Mouse (Mus musculus) embryo, embryonic 11 days (tissue): Measurements from ENCODE around the gene Trpm1.
"Not testable (repeated sequence)": the region's sequence is repeated elsewhere in the genome, so short reads cannot be mapped to it uniquely, and the experiment has no call there.

Experiments used
- DNase-seq: peaks from one replicate; pipeline ENCODE4 v3.0.0-alpha.2; 2015

Trpm1 gene

DNA sequence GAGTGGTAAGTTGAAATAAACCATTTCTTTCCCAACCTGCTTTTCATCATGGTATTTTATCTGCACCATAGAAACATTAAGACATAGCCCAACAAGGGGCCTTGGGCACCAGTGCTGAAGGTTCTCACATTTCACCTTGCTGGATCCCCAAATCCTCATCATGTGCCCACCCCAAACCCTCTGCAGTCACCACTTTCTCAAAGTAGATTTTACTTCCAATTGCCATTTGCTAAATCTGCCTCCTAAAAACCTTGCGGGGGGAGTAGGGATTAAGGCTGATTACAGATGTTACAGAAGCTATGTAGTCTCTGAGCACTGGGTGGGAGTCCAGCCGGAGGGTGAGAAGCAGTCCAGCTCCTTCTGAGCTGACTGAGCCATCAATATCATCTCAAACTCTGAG lies at the start of gene Trpm1:
TSS of gene Trpm1 (plus strand) at position 301 of the 400 bp plus-strand sequence.
- no peak for DNase-seq

DNA sequence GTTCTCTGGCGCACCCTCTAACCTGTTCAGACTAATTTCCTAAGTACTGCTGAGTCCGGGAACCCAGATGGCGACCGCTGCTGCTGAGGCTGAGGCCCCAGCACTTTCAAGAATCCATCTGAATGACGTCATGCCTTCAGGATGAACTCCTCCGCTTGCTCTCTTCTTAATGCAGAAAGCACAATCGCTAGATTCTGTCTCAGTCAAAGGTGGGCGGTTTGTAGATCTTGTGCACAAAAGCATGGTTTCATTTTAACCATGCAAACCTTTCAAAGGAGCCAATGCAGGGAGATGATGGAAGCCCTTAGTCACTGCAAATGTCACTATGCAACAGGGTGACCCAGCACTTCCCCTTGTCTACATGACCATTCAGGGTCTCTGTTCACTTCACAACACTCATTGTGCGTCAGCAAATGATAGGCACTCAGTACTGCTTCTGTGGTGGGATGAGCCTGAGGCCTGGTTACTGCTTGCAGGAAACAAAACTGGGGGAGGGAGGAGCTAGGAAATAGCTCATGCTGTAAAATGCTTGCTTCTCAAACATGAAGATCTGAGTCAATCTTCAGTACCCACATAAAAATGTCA lies 31.4 kb upstream of the Trpm1 start:
- no peak for DNase-seq

DNA sequence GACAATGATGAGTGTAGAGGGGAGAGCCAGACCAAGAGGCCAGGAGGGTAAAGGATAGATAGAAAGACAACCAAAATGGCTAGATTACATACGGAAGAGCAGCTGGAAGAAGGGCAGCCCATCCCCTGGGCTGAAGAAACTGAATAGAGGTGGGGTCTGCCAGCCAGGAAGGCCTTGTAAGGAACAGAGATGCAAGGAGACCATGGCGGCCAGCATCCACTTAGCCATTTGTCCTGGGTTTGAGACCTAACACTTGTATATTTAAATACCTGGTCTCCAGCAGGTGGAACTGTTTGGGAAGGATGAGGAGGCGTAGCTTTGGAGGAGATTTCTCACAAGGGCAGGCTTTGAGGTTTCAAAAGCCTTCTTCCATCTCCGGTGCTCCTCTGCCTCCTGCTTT lies 29.9 kb upstream of the Trpm1 start:
- no peak for DNase-seq

DNA sequence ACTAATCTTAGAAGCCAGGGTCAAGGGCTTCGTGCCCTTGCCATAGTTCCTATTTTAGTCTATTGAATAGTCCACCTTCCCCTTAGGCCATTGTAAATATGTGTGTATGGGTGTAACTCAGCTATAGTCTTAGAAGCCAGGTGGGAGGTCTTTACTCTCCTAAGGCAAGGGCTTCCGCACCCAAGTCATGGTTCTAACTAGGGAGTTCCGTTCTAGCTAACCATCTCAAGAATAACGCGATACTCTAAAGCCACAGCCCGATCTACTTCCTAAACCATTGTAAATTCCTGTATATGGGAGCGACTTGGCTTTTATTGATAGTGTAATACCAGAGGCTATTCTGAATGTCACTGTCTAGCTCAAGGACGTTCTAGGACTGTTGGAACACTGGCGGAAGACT lies 27.6 kb upstream of the Trpm1 start:
- DNase-seq, result not testable (repeated sequence)

DNA sequence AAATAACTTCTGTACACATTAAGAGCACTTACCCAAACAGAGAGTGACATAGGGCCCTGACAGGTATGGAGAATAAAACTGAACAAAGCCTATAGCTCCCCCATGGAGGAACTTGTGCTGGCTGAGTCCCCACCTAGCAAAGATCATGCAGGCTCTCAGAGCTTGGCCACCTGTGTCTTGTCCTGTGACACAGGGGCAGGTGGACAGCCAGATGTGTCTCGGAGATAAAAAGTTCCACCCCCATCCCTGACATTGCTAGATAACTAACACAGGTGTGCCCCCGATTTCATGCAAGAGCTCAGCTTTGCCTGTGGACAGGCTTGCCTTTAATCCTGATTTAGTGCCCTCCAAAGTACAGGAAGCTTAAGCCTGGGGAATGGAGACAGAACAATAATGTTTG lies 13.8 kb upstream of the Trpm1 start:
- DNase-seq, result no peak

DNA sequence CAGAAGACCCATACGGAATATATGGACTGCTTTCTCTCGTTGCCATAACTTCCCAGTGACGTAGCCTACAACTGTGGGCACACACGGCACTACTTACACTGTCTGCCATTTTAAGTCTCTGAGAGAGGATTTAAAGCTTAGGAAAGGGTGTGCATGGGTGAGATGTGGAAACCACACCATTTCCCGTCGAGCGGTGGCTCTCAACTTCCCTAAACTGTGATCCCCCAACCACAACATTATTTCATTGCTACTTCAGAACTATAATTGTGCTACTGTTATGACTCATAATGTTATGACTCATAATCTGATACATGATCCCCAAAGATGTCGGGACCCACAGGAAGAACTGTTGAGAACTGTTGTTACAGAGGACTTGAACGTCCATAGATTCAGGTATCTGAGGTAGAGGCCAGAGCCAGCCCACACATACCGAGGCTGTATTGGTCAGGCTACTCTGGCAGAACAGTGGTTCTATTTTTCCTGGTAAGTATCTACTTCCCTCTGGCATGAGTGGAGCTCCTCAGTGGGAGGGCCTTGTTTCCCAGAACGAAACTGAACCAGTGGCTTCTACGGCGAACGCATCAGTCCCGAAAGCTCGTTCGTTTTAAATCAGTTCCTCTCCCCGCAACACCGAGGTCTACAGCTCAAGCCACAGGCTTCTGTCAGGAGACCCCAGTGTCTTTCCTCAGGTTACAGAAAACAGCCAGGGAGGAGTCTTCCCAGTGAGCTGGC lies 12.2 kb upstream of the Trpm1 start:
- DNase-seq, result no peak

DNA sequence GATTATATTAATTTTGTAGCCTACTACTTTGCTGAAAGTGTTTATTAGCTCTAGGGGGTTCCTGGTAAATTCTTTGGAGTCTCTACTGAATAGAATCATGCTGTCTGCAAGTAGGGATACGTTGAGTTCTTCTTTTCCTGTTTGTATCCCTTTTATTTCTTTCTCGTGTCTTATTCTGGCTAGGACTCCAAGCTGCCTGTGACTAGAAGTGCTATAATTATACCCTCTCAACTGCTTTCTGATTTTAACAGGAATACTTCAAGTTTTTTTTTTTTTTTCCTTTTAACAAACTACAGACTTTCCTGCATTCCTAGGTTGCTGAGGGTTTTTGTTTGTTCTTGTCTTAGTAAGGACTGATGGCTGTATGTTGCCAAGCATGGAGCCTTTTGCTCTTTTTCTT lies 4.3 kb upstream of the Trpm1 start:
- DNase-seq, result no peak

DNA sequence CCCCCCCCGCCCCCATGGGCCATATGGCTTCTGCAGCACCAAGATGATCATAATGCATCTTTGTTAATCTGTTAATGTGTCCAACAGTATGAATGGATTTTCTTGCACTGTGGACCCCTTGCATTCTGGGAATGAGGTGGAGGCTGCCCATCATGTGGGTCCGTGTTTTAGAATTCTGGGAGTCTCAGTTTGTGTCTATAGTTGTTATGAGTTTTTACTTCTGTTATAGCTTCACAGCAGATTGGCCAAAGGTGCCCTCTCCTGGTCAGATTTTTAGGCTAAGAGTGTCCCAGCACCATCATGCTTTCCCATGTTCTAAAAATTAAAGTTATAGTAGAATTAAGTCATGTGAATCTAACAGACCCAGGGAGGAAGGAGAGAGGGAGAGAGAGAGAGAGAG lies 3.9 kb upstream of the Trpm1 start:
- DNase-seq, result no peak

DNA sequence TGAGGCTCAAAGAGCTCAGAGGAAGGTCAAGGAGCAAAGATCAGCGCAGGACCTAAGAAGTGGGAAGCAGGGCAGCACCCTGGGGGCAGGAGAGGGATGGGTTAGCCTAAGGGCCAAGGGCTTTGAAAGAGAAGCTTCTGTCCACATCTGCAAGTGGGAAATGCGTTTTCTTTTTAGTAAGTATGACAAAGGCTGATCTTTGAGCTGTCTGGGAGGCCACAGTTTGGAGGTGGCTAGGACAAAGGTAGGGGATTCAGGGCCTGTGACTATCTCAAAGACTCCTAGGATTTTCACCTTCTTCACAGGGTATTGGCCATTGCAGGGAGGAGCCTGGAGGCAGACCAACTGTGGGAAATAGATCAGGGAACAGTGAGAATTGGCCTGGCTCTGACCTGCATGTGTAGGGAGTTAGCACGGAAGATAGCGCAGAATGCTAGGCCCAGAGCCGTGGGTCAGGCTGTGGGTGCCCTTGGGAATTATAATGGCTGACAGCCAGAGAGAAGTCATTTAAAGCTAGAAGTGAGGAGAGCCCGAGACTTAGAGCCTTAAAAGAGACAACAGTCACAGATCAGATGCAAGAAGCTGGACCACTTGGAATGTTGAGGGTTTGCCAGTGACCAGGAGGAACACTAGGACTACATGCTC lies 3.1 kb upstream of the Trpm1 start:
- DNase-seq, result no peak

DNA sequence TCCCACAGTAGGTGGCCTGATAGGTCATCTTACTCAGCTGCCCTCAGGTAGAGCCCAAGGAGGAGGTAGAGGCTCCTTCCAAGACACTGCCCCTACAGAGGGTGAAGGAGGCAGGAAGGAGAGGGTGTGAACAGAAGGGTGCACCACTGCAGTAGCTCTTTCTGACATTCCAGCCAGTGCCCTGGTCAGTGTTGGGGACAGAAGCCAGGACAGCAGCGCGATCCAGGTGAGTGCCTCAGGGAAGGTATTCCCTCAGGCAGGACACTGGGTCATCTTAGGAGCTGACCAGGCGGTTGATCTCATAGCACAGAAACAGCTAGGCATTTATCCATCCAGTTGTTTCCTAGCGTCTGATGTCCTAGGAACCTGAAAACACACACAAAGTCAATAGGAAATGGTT lies 1.6 kb downstream of the Trpm1 start:
- no peak for DNase-seq

DNA sequence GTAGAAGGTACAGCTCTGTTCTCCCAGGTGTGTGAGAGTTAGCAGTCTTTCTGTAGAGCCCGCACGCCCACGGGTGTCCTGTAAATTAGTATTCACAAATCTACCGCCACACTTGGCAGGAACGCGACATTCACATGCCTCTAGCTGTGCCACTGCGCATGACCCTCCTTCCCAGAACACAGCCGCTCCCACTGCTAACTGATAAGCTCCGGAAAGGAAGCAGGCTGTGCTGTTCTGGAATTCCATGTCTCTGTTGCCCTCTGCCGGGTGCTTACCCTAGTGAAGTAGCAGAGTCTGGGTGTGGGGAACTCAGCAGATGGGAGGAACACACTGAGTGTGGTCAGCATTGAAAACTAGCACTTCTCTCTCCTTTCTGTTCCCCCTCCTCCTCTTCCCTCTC lies 2.1 kb downstream of the Trpm1 start:
- peak; percentile 79 for DNase-seq

DNA sequence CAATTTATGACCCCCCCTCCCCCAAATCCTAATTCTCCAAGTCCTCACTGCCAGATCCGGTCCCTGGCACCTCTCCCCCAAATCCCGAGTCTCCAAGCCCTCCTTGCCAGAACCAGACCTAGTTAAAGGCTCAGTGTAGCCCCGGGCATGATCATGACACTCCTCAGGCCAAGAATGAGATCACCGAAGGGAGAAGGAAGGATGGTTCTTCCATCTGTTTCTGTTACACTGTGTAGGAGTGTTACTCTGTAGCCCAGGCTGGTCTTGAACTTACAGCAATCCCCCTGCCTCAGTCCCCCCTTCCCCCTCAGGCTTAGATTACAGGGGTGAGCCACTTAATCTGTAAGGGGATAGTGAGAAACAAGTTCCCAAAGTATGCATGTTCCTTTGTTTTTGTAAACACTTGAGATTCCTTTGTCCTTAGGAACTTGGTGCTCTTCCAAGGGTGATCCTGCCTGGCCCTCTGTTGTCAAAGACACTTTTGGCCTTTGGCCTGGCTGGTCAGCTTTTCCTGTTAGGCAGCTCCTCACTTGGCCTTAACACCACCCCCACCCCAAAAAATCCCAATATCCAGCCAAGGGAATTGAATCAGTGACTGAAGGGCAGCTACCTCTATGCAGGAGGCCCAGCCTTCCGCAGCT lies 2.8 kb downstream of the Trpm1 start:
- DNase-seq, result no peak

DNA sequence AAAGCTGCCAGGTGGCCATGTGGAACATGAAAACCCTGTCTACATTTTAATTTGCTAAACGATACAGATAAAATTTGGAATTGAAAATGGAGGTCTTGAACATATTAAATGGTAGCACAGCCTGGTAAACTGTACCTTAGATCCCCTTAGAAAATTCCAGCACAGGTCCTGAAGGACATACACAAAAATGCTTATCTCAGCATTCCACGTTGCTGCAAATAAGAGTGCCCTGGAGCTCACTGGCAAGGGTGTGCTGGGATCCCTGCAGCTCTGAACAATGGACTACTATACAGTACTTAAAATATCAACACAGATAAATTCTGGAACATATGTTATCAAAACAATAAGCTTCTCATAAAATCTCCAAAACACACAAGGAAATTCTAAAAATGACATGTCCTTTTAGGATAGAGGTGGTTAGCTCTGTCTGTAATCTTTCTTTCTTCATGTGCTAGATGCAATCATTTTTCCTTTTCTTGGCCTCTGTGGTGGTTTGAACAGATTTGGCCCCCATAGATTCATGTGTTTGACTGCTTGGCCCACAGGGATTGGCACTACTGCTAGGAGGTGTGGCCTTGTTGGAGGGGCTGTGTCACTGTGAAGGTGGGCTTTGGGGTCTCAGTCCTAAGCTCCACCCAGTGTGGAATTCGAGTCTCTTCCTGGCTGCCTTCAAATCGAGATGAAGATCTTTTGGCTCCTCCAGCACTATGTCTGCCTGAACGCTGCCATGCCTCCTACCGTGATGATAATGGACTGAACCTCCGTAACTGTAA lies 3.5 kb downstream of the Trpm1 start:
- DNase-seq, result no peak

DNA sequence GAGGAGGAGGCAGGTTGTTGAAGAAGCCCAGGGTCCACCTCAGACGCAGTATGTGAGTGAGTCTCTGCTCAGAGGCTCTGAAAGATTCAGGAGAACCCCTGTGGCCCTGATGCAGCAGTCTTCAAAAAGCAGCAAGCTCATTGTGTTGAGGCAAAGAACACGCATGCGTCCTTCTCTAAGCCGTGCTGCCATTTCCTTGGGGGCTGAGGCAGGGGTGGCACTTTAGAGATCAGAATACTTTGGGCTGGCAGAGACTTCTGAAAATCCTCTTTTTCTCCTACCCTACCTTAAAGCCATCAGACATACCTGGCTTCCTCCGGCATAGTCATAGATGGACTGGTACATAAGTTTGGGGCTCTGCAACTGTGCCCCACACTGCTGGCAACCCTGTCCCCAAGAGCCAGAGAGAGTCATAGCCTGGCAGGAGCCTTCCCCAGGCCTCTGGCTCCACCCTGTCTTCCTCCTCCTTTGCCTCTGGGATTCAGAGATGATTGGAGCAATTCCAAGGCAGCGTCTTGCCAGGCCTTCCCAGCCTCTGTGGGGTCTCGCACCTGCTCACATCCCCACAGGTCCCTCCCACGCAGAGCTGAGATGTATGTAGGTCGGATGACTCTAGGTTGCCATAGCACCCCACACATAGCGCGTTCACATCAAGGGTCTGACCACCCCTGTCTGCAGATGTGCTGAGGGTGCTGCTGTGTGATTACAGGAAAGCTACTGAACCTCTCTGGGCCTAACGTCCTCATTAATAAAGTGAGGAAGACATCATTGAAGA lies 4.8 kb downstream of the Trpm1 start:
- no peak for DNase-seq

DNA sequence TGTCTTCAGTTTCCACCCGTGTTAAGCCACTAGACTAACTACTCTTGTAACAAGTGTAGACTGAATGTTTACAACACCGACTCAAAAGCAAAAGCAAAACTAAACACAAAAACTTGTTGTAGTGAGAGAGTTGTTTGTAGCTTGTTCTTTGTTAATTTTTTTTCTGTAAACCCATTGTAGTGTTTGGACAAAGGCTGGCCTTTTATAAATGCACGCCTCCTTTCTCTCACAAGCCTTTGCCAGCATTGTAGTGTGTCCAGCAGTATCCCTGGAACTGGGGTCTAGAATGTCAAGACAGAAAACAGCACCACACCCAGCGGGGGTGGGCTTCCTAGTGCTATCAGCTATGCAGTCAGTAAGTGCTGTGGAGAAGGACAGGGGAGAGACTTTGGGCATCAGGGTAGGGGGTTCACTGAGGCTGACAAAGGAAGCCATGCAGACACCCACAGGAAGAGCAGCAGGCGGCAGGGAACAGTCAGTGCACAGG lies 5.5 kb downstream of the Trpm1 start:
- DNase-seq, result no peak

DNA sequence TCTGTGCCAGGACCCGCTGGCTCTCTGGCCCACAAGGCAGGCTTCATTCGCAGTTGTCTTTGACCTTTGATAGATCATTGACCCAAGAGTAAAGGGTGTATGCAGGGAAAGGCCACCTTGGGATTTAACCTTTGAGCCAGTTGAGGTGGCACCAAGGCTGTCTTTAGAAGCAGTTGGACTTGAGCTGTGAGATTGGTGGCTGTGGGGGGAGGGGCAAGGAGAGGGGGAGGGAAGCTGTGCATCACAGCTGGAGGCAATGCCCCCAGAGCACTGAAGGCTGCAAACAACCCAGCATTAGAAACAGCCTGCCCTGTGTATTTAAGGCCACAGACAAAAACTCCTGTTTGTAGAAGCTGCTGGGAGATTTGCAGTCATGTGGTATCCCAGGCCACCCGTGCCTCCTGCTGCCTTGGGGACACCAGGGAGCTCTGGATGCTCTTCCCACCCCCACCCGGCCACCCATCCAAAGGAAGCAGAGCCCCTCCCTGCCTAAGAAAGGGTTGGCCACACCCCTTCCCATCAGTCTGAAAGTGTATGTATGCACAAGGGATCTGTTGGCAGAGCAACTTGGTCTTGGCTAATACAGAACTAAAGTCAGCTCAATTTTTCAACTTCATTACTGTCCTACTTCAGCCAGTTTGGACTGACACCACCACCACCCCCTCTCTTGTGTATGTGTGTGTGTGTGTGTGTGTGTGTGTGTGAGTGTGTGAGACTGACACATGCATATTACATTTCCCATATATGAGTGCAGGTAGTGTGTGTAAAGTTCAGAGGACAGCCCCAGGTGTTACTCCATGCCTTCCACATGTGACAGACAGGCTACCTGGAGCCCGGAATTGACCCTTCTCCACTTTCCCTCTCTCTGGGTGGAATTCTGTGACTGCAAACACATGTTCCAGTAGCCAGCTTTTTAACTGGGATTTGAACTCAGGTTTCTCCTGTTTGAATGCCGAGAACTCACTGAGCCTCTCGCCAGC lies 6.3 kb downstream of the Trpm1 start:
- DNase-seq, result no peak

DNA sequence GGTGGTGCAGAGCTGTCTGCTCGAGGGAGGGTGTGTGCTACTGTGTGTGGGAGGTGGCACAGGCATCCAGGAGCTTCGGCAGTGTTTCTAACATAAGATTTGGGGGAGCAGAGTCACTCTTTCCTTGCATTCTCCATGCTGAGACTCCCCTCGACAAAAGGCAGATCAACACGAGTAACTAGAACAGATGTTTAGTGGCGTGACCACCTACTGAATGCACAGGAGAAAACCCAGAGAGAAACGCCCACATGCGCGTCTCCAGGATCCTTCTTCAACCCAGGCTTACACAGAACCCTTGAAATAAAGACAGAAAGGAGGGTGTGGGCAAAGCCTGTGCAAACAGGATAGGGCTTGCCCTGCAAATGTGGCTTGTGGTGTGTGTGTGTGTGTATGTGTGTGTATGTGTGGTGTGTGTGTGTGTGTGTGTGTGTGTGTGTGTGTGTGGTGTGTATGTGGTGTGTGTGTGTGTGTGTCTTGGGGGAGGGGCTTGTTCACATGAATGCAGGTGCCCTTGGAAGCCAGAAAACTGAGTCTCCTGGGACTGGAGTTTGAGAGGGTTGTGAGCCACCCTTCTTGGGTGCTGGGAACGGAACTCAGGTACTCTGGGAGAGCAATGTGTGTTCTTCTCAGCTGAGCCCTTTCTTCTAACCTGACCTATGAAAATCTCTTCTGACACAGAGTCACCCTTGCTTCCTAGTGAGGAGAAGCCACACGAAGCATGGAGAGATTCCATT lies 7.3 kb downstream of the Trpm1 start:
- DNase-seq, result no peak

DNA sequence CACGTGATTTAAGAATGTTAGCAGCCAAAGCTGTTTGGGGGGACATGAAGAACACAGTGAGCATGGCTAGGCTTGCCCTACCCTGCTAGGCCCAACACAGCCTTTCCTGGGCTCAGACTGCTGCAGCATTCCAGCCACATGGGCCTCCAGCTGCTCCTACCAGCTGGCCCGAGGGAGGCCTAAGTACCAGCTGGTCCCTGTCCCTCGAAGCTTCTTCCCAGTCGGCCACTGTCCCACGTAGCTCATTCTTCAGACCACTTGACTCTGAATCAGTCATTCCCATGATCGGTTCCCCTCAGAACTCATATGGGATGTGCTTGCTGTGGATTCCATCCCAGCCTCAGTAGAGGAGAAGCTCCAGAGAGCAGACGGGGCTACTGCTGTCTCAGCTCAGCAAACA lies 8.4 kb downstream of the Trpm1 start:
- no peak for DNase-seq

DNA sequence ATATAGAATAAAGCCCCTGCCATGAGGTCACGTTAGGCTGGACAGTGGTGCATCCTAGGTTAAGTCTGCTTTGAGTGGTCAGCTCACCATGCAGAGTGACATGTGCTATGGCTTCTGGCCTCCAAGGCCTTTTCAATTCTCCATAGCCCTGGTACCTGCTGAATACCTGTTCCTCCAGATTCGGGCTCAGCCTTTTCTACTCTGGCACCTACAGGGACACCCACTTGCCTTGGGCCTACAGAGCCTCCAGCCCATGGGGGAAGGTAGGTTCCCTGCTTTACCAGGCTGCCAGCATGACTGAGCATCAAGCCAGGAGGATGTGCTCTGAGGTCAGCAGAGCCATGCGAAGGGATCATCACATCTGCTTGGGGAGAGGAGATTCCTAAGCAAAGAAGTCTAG lies 9.5 kb downstream of the Trpm1 start:
- no peak for DNase-seq

DNA sequence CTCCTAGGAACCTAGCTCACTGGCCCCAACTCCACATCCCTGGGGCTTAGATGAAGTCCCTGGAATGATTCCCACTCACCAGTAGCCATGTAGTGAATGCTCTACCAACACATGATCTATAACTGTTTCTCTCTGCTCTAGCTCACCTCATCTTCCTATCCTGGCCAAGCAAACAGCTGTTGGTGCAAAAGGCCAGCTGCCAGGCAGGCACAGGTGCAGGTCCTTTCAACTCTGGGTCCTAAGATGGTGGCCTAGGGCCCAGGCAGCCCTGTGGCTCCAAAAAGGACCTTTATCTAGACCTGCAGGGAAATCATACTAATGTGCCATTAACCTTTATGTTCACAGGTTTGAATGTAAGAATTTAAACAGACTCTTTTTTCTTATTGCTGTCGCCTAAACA lies 10.3 kb downstream of the Trpm1 start:
- no peak for DNase-seq
